Mouse (Mus musculus) mammary gland, adult 2 months (tissue): ENCODE data around the gene Unc13c. TPM values are rescaled to one million over a fixed set of nuclear protein-coding genes. Genes with fewer than 3 reads are reported as not detected.

ENCODE experiments used
- polyA plus RNA-seq: library from polyadenylated mRNA; depleted of rRNA; stranded (reverse); fragments of >200 nt; gene quantifications from 2 replicates; pipeline ENCODE4 v1.2.3, GENCODE M21; 2012; ENCODE audit warnings: low replicate concordance; rRNA removed

Gene Unc13c
- polyA plus RNA-seq = 0.02 and 0.03 TPM in 2 replicates

GRCm38 (mm10) chr9:73968641-73969121, at the start of gene Unc13c:
Unc13c (minus strand) TSS chr9:73968966.

Other genes starting within 250 kb of the Unc13c start
- 0.04 and 0.16 TPM in 2 replicates for gene Wdr72, start 141.4 kb upstream of the Unc13c start, polyA plus RNA-seq